Mouse (Mus musculus) gastrocnemius, adult 8-10 months (tissue): ENCODE measurements around the gene Gnai2. TPM values are rescaled to one million over a fixed set of nuclear protein-coding genes. Genes with fewer than 3 reads are reported as not detected.
A peak's percentile ranks its signal among the peaks of the same experiment; 100 is the strongest.

Experiments used
- DNase-seq, 2 experiments: peaks; one replicate each; pipeline ENCODE4 v3.0.0; 2022; ENCODE audit warnings: low spot score in 2 of 2
- total RNA-seq, 4 experiments: library from RNA; stranded (reverse); gene quantifications; 2 replicates each; pipeline ENCODE4 v1.2.4; 2022

Gene Gnai2
- total RNA-seq, 4 experiments from 2014 or later, result 62.4 to 78.5 (median 71.2) TPM

DNA sequence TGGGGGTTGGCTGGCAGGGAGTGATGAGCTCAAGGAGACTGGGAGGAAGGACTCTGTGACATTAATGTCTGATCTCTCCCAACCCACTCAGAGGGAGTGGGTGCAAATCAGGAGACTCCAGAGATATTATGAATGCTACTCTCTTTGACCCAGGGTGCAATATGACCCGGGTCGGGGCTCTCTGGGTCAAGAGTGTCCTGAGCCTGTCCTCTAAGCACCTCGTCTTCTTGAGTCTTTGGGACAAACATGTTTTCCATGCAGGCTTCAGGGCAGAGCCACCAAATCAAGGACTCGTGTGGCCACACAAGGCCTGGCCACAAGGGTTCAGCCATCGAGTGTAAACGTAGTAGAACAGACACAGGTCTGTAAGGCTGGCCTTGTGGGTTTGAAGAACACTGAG is 22.9 kb upstream of the Gnai2 start:
- no peak for DNase-seq

GRCm38 (mm10) chr9:107657144-107657543 is 22.0 kb upstream of the Gnai2 start:
- DNase-seq, result no peak

DNA sequence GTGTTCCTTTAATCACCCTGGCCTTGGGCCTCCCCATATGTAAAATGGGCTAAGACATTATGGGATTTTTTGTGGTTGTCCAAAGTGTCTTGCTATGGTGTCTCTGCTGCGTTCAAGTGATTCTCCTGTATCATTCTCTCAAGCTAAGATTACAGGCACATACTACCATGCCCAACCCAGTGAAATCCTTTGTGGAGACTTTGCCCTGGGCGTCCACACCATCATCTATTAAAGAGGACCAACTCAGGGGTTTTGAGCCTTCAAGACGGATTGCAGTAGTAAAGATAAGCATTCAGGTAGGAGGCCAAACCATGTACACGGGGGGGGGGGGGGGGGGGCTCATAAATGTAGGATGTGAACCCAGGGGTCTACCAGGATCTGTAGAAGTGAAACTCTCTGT is 19.4 kb upstream of the Gnai2 start:
- no peak for DNase-seq

DNA sequence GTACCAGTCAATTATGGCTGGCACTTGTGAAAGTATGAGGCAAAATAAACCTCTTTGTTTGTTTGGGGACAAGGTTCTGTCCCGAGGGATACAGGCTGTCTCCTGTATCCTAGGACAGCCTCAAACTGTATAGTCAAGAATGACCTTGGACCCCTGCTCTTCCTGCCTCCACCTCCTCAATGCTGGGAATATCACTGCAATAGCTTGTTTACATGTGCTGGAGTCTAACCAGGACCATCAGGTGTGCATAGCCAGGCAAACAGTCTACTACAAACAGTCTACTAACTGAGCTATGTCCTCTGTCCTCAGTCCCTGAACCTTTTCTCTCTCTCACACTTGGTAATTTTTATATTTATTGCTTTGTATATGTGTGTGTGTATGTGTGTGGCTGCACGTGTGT is 18.3 kb upstream of the Gnai2 start:
- no peak for DNase-seq

DNA sequence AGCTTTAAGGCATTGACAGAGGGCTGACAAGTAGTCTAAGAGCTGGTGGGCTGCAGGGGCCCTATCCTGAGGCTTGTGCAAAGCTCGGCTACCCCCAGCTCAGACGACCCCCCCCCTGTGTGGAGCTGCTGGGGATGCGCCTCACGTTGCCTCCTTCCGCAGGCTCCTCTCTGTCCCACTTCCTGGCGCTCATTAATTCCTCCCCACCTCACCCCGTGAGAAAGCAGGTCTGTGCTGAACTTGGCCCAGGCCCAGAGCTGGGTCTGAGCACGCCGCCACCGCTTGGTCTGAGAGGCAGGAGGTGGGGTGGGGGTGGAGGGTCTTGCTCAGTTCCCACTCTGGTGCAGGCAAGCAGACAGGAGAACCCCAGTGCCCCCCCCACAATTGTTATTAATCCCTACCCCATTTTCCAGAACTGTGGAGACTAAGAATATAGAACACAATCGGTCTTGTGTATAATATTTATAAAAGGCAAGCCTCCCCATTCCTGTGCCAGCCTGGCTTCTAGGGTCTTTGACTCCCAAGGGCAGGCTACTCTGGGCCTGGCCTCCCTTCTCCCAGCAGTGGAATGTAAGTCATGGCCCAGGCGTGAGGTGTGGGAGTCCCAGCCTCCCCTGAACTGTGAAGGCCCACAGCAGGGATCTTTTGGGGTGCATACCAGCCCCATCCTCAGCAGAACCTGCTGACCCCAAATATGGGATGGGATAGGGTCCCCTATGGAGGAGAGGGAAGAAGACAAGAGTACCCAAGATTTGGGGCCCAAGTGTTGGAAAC is 15.7 kb upstream of the Gnai2 start:
- DNase-seq, result no peak

- no peak for DNase-seq
Measured at GRCm38 (mm10) chr9:107650225-107650624, 15.1 kb upstream of the Gnai2 start.

- no peak for DNase-seq
Measured at GRCm38 (mm10) chr9:107648767-107649166, 13.6 kb upstream of the Gnai2 start.

DNA sequence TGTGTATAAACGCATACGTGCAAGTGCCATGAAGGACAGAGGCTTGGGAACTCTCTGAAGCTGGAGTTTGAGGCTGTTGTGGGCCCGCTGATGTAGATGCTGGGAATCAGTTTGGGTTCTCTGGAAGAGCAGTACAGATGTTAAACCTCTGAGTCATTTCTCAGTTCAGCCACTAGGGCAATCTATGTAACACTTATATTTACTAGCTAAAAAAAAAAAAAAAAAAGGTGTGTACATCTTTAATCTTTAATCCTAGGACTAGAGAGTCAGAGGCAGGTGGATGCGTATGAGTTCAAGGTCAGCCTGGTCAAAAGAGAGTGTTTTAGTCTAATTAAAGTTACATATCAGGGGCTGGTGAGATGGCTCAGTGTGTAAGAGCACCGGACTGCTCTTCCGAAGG is 11.8 kb upstream of the Gnai2 start:
- DNase-seq, result no peak

DNA sequence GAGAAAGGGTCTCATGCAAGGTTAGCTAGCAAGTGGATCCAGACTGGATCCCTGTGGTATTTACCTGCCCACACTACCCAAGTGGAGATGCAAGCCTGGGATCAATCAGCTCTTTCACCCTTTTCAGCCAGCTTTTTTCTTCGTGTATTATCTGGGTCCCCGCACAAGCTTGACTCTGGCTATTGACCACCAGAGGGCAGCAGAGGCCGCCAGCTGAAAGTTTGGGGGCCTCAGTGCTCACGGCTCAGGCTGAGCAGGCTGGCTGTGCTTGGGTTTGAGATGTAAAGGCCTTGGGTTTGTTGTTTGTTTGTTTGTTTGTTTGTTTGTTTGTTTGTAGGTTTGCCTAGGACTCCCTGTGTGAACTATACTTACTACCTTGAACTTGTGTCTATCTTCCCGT is 10.4 kb upstream of the Gnai2 start:
- peak in 1 of 2 experiments; percentile 46 for DNase-seq

- DNase-seq, result no peak
Measured at GRCm38 (mm10) chr9:107645153-107645510, 10.0 kb upstream of the Gnai2 start.

GRCm38 (mm10) chr9:107644495-107645152 is 9.5 kb upstream of the Gnai2 start:
- peak; percentile 81 to 87 for DNase-seq

DNA sequence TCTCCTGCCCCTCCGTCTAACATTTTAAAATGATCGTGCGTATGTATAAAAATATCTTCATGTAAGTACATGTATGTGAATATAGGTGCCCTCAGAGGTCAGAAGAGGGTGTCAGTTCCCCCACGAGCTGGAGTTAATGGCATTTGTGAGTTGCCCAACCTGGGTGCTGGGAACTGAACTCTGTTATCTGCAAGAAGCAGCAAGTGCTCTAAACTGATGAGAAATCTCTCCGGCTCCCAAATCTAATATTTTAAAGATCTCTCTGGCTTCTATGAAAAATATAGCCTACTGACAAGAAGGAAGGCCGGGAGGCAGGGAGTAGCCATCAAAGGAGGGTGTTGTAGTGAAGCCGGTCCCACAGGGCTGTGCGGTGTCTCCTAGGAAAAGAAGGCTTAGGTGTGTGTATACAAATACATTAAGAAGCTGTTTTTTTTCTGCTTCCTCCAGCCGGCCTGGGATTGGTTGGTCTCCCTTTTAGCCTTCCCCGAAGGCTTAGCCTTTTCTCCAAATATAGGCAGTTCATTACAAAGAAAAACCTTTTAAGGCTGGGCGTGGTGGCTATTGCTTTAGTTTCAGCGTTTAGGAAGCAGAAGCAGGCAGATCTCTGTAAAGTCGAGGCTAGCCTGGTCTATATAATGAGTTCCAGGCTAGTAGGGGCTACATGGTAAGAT is 8.5 kb upstream of the Gnai2 start:
- DNase-seq, result no peak

DNA sequence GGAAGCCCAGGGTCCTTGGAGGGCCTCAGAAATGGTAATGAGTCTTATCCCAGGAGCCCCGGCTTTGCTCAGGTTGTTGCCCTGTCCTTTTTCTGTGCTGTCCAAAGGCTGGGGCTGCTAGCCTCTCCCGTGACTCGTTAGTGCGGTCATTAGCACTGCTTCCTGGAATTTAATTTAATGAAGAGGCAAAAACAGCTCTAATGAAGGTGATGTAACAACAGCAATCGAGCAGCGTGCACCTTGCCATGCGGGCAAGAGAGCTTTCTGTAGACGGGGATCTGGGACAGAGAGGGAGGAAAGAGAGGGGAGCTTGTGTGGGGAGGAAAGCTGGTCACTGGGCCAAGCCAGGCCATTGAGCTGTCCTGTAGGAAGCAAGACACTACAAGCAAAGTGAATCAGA is 6.5 kb upstream of the Gnai2 start:
- no peak for DNase-seq

DNA sequence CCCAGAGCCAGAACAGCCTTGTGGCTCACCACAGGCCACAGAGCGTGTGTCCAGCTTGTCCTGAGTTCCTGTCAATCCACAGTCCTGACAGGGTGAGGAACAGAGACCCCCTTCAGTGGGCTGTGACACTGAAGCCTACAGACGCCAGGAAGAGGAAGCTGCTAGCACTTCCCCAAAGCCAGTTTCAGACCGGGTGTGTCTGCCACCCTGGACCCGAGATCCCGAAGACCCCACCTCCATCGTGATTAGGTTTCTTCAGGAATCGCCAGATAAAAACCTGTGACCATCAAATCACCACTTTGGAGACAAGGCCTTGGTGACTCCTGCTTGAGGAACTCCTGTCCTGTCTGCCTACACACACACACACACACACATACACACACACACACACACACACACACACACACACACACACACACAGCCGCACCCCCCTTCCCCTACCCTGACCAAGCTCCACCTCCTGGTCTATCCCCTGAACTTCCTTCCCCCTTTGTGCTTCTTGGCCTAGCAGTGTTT is 5.1 kb upstream of the Gnai2 start:
- no peak for DNase-seq

DNA sequence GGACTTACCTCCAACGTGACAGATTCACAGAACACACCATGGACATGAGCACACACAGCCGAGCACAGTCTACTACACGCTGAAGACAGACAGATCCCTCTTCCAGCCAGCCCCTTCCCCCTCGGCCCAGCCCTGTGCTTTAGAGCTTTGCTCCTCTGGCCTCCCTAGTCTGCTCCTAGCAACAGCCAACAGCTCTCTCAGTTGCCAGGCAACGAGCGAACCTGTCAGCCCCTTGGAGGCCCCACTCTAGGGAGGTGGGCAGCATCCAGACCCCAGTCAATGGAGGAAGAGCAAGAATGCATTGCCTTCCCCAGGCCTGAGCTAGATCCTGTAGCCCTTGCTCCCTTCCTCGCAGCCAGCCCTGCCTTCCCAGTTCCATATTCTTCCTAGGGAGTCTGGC is 1.9 kb upstream of the Gnai2 start:
- no peak for DNase-seq

GRCm38 (mm10) chr9:107634406-107635278 is 525 bp downstream of the Gnai2 start:
- no peak for DNase-seq

DNA sequence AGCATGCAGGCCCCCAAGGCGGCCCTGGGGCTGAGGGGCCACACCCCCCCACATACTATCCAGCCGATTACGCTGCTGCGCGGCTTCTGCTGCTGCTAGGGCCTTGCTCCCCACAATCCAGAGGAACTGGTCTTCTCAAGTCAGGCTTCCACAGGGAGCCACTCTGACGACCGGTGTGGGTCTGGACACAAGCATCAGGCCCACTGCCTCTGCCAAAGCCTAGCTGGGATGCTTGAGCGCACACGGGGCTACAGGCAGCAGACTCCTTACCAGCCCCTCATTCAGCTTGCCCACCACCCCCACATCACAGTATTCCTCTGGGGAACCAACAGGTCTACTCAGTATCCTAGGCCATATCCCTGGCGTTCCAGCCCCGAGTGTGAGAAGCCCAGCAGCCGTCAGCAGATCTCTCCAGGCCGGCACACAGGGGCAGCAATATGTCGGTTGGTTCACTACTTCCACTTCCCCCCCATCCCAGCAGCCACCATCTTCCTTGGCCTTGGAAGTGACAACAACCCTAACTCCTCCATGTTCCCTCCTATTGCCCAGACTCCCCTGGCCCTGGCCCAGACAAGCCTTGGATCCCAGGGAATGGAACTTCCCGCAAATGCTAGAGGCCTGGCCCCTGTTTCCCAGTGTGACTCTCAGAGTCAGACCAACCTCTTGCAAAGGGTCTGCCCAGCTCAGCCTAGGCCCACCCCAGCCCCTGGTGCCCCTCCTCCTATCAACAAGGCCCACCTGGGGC is 1.3 kb downstream of the Gnai2 start:
- DNase-seq, result no peak

GRCm38 (mm10) chr9:107633091-107633660 is 2.0 kb downstream of the Gnai2 start:
- DNase-seq, result peak; percentile 67 to 69

GRCm38 (mm10) chr9:107632478-107632877 is 2.7 kb downstream of the Gnai2 start:
- DNase-seq, result no peak

DNA sequence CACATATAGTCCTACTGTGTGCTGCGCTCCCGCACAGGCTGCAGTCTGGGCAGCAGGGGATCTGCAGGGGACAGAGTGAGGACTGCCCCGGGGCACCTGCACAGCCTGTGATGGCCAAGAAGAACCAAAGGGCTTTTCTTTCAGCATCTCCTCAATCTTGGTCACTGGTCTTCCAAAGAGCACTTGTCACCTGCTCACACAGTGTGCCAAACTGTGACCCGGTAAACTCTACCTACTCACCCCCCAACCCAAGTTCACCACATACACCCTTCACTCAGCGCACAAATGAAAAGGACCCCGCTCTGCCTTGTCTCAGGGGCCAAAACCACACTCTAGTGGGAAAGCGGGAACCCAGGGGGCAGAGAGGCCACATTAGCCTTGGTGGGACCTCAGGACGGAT is 3.3 kb downstream of the Gnai2 start:
- DNase-seq, result no peak
